9 mouse cellular contexts compared by ENCODE assay signal in the genomic region with DNA sequence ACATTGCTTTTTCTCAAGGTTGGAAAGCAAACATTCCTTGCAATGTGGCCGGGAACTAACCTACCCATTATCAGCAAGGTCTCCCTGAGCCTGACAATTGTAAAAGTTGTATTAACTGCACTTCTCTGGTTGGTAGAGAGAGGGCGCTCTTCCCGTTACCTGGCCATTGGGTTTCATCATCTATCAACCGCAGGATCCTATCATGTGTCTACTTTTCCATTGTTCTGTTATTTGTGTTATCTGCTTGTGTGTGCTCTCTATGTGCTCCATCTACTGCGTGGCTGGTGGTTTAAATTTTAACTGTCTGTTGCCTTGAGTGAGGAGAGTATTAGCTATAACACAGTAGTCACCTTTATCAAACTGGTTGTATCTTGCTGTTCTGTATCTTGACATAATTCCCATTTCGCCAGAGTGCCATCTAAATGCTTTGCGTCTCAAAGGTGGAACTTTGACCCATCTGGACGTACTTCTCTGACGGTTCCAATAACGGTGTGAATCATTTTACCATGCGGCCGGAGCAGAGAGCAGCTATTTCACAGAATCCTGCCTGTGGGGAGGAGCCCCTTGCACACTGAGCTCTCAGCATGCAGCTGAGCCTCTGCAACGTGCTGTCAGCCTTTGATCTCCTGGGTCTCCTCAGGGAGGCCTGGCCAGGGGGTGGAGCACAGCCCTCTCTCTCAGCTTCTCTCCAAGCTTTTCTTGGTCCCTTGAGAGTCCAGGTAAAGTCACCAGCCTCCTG.
DNase-seq lines count a peak whose midpoint lies in the region; ATAC-seq and TF ChIP-seq lines count a peak whose summit lies in the region.
"Had no signal": no experiment of that assay in that cellular context is flagged by ENCODE, and none has a peak within 500 bp of the region (broad histone marks: within the 10 kb centered on the region; RNA-seq: fewer than 3 reads in every experiment).

No protein-coding gene starts in this region.

- H3K4me2 ChIP-seq in kidney, embryonic 16.5 days (replicated peaks; ENCODE audit: low read depth, low read length): no peak overlapping the region; the same call in 1 of the 2 replicates
- H3K4me2 ChIP-seq in intestine, postnatal 0 days (replicated peaks; ENCODE audit: low read depth): peak overlapping the region; percentile 30; the same call in 1 of the 2 replicates
- H3K4me2 ChIP-seq: stomach, embryonic 15.5 days had no signal

- H3K4me3 ChIP-seq in kidney, embryonic 16.5 days (ENCODE audit: low read length): no peak overlapping the region
- H3K4me3 ChIP-seq in brown adipose tissue, adult 24 weeks (ENCODE audit: insufficient read depth, low read depth, low read length): no peak overlapping the region
- H3K4me3 ChIP-seq in intestine, postnatal 0 days (ENCODE audit: low read depth, low read length): no peak overlapping the region
- H3K4me3 ChIP-seq: megakaryocyte, embryonic 14.5 days; stomach, embryonic 15.5 days had no signal

- no peaks in the 10 kb centered on the region for H3K36me3 ChIP-seq in kidney, embryonic 16.5 days (ENCODE audit: insufficient read depth, low read length)
- H3K36me3 ChIP-seq in intestine, postnatal 0 days (ENCODE audit: control insufficient read depth, insufficient read depth): no peaks in the 10 kb centered on the region
- H3K36me3 ChIP-seq: stomach, embryonic 15.5 days had no signal

- H3K9me3 ChIP-seq in kidney, embryonic 16.5 days (ENCODE audit: low read length): no peaks in the 10 kb centered on the region
- H3K9me3 ChIP-seq in intestine, postnatal 0 days (ENCODE audit: control insufficient read depth): no peaks in the 10 kb centered on the region
- H3K9me3 ChIP-seq: megakaryocyte, embryonic 14.5 days; stomach, embryonic 15.5 days had no signal

- peak; percentile 54; the same call in 1 of the 2 replicates for ATAC-seq in kidney, embryonic 16.5 days (ENCODE audit: low FRiP score, low TSS enrichment)
- ATAC-seq in intestine, postnatal 0 days: peak; percentile 47

- H3K9ac ChIP-seq in kidney, embryonic 16.5 days (replicated peaks; ENCODE audit: low read length): no peak overlapping the region
- no peak overlapping the region for H3K9ac ChIP-seq in intestine, postnatal 0 days (ENCODE audit: low read depth, low read length)
- H3K9ac ChIP-seq: stomach, embryonic 15.5 days had no signal

- TF ChIP-seq CTCF in intestine, postnatal 0 days (IDR thresholded peaks at IDR 0.05; ENCODE audit: low read depth): peak; percentile 81

- peaks cover 15% of the 10 kb centered on the region for H3K4me1 ChIP-seq in kidney, embryonic 16.5 days (ENCODE audit: insufficient read depth, low read length)
- peaks cover 7% of the 10 kb centered on the region for H3K4me1 ChIP-seq in brown adipose tissue, adult 24 weeks (ENCODE audit: control insufficient read depth, insufficient read depth, insufficient read length, low read length)
- H3K4me1 ChIP-seq in intestine, postnatal 0 days (replicated peaks; ENCODE audit: control insufficient read depth, insufficient read depth, low read length): peaks cover 4% of the 10 kb centered on the region; the same call in 1 of the 2 replicates
- H3K4me1 ChIP-seq: stomach, embryonic 15.5 days had no signal

- no peak overlapping the region for H3K27ac ChIP-seq in kidney, embryonic 16.5 days (ENCODE audit: low read length)
- H3K27ac ChIP-seq in brown adipose tissue, adult 24 weeks (replicated peaks; ENCODE audit: low read depth, low read length): 0 out of 2 replicates have a peak overlapping the region, but pooled peaks have one; percentile 12
- no peak overlapping the region for H3K27ac ChIP-seq in intestine, postnatal 0 days (ENCODE audit: low read depth, low read length)
- H3K27ac ChIP-seq: stomach, embryonic 15.5 days had no signal

- H3K27me3 ChIP-seq in kidney, embryonic 16.5 days (ENCODE audit: insufficient read depth, low read length): peaks cover 29% of the 10 kb centered on the region
- no peaks in the 10 kb centered on the region for H3K27me3 ChIP-seq in intestine, postnatal 0 days (replicated peaks; ENCODE audit: control insufficient read depth, insufficient read depth, low read length)
- H3K27me3 ChIP-seq: stomach, embryonic 15.5 days had no signal

- no peak for DNase-seq in kidney, postnatal 14 days
- peak; percentile 36 for DNase-seq in ES-CJ7 (ENCODE audit: low read depth, low spot score)
- DNase-seq in right cerebral cortex, postnatal 4 days: no peak
- no peak for DNase-seq in cerebellum, adult 11 months

- WGBS in kidney, embryonic 16.5 days: 7% methylated on average over 13 of the region's 13 CpGs
- WGBS in intestine, postnatal 0 days: 6% methylated on average over 13 of the region's 13 CpGs
